Mouse (Mus musculus) left cerebral cortex, adult 11 months (tissue): ENCODE measurements around the gene Podnl1.

ENCODE experiments used
- DNase-seq: peaks from one replicate; pipeline ENCODE4 v3.0.0; 2022; ENCODE audit warnings: low spot score

Podnl1 gene

DNA sequence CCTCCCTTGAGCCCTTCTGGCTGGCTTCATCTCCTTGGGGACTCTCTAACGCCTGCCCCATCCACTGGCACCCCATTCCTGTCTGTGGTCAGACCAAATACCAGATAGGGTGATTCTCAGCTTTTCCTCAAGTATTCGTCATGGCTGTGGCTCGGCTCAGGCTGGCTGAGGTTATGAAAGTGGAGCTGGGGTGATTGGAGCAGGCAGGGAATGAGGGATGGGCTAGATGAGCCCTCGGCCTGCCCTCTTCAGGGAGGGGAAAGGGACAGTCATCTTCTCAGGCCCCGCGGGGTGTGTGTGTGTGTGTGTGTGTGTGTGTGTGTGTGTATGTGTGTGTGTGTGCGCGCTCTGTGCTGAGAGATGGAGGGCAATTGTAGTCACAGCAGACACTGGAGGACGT is at the start of gene Podnl1:
Podnl1 (plus strand) TSS at position 334 of the 400 bp plus-strand sequence.
- no peak for DNase-seq

DNA sequence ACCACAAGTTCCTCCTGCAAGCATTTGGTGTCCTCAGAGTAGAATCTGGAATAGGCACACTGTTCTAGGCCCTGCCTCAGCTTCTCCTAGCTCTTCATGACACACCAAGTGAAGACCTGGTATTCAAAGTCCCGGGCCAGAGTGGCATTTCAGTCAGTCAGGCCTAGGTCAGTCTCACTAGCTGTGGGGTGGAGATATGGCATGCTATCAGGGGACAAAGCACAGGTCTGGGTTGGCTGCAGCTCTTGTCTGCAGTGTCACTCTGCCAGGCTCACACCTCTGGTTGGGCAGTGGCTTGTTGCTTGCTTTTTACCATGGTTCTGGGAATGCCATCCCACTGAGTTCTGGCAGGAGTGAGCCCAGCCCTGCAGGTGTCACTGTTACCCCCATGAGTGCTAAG is 49.4 kb upstream of the Podnl1 start:
- no peak for DNase-seq

DNA sequence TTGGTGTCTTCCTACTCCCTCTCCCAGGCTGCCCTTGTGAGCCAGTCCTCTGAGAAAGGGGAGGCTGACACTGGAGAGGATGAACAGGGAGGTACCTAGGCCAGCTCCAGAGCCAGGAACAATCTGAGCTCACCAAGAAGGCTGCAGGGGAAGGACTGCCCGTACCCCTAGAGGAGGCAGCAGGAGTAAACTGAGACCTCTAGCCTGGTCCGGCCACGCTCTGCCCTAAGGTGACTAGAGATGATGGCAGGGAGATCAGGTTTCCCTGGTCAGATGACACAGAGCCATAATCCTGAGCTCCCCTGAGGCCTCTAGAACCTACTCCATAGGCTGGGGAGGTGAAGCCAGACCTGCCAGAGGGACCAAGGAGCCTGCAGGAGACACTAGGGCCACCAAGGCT is 48.9 kb upstream of the Podnl1 start:
- DNase-seq: no peak

DNA sequence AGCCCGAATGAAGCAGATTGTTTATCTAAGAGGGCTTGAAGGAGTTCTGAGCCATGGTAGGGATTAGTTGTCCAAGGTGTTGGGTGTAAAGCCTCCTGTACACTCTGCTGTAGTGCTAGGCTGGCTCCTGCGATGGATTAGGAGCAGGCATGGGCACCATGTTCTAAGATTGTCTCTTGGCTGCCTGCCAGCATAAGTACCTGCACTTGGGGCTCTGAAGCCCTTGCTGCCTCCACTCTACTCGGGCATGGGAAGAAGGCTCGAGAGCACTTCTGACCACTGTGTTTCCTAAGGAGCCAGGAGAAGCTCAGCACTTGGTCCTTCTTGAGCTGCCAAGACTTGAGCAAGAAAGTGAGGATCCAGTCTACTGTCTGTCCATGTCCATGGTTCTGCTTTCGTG is 46.6 kb upstream of the Podnl1 start:
- DNase-seq: no peak

DNA sequence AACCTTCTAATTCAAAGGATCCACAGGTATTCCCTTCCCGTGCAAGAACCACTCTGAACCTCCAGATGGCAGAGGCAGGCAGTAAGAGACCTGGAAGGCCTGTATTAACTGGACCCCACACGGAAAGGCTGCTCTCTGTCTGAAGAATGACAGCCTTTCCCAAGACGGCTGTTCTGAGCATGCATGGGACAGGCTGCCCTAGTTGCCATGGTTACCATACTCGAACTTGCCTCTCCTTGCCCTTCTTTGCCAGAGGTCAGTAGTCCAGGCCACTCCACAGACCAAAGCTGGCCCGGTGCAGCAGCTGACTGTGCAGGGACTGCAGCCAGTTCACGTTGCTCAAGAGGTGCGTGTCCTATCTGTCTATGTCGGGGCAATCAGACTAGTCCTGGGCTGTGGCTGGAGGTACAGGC is 42.0 kb upstream of the Podnl1 start:
- DNase-seq: no peak

DNA sequence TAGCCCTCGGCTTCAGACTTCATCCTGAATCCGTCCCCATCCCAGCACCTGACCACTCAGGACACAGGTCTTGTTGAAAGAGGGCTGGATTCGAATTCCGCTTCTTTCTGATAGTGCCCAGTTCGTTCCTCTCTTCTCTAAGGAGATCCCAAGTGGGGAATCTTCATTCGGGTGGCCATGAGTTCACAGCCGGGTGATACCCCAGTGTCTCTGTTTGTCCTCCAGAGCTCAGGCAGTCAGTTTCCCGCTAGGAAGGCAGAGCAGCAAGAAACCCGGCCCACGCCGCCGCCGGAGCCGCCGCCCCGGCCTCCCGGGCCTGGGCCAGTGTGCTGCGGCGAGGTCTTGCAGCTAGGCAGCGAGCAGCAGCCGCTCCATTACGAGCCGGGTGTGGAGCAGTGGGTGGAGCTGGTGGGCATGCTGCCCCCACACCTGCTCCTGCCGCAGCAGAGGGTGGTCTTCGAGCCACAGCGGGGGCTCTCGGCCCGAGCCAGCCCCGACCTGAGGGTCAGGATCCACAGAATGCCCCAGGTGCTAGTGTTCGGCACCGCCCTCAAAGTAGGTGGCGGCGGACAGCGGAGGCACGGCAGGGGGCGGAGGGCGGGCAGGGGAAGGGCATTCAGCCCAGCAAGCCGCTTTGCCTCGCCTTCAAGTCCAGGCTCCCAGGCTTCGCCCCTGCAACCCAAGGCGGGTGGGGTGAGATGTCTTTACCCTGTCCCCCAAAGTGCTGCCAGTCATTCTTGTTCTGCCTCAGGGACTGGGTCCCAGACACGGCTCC is 41.3 kb upstream of the Podnl1 start:
- DNase-seq: no peak

DNA sequence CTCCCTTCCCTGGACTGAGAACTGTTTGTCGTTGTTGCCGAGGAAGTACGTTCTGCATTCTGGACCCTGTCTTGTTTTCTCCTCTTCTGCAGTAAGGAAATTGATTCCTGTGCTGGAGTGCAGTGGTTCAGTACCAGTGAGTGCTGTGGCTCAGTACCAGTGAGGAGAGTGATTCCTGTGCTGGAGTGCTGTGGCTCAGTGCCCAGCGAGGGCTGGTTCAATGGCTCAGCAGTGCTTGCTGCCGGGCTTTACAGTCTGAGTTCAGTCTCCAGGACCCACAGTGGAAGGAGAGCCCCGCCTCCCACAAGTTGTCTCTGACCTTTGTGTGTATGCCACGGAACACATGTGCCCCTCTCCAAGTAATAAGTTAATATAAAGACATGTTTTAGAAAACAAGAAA is 38.6 kb upstream of the Podnl1 start:
- DNase-seq: no peak

DNA sequence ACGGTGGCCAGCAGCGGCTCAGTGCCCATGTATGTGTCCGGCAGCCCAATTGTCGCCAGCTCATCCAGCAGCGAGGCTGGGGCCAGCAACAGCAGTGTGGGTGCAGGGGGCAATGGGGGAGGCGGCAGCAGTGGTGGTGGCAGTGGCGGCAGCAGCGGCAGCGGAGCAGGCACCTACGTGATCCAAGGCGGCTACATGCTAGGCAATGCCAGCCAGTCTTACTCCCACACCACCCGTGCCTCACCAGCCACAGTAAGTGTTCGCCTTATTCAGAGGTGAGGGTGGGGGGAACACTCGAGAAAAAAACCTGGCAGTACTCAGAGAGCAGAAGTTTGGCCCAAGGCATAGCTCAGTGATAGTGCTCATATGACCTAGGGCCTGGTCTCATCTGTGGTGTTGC is 38.0 kb upstream of the Podnl1 start:
- no peak for DNase-seq

DNA sequence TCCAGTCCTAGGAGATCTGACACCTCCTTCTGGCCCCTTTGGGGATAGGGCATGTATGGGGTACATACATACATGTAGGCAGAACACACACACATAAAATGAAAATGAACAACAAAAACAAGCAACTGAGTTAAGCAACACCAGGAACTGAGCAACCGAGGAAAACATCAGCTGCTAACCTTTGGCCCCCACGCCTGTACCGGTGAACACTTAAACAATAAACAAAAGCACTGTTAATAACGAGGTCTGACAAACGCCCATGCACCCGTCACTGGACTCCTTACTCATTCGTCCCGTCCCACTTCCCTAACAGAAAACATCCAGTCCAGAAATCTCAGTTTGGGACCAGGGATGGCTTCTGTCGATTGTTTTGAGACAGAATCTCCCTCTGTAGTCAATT is 36.5 kb upstream of the Podnl1 start:
- DNase-seq: no peak

DNA sequence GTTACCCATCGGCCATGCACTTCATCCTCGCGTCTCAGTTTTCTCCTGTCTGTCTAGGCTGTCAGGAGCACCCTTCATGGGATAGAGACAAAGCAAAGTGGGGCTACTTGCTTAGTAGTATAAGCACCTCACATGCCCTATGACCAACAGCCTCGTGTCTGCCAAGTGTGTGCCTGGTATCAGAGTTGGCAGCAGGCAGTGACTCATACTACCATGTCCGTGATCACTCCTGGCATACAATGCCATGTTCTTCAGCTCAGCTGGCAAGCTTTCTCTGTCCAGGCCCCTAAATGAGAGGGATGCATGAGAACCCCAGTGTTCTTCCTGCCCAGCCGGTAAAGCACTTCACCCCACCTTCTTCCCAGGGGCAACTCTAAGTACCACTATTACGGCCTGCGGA is 35.2 kb upstream of the Podnl1 start:
- no peak for DNase-seq

DNA sequence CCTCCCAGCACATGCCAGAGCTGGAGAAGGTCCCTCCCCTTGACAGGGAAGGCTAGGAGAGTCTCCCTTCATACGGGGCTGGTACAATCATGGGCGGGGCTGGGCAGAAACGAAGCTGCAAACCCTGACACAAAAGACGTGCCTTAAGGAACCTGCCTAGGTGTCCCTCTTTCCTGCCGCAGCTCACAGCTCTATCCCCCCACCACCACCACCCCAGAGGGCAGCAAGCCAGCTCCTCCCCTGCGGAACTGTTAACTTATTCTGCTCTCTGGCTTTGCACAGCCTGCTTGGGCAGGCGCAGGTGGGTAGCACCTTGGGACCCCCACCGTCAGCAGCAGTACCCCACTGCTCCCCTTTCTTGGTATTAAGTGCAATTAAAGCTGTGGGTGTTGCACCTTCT is 29.7 kb upstream of the Podnl1 start:
- no peak for DNase-seq

DNA sequence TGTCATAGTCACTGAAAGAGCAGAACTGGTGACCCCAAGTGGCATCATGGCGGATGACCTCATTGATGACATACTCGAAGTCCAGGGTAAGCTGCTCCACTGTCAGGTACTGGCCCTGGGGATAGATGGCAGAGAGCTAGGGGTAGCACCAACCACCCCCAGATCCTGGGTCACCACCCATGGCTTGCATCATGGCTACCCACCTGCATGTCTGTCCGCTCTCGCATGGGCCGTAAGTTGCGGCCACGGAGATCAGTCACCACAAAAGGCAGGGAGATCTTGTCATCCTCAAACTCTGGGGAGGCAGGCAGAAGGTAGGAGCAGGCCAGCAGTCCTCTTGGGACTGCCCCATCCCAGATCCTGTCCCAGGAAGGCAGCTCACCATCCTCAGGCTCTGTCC is 27.4 kb upstream of the Podnl1 start:
- no peak for DNase-seq

DNA sequence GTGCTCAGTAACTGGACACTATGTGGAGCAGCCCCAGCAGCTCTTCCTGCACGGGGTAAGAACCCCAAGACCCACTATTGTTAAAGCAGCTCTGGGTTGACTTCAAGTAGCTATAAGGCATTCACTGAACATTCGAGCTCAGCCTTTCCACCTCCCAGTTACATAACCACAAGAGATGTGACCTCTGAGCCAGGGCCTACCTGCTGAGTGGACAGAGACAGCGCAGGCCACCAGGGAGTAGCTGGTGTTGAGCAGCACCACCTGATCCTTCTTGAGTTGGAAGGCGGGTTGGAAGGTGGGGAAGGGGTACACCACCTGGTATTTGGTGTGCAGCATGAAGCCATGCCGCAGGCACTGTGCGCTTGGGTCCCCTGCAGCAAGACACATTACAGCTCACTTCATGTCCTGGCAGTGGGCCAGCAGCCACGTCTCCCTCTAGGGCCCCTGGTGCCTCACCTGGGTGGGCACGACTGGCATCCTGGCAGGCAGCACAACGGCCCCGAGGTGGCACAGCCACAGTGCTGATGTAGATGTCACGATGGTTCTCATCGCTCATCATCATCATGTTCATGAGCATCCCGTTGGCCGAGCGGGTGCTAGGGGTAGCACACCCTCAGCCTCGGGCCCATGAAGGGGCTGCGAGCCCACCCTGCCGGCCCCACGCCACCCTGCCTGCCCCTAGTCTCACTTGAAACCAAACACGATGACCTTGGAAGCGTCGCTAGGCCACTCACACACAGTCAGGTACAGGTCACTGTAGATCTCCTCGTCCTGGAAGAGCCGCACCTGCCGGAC is 24.1 kb upstream of the Podnl1 start:
- no peak for DNase-seq

DNA sequence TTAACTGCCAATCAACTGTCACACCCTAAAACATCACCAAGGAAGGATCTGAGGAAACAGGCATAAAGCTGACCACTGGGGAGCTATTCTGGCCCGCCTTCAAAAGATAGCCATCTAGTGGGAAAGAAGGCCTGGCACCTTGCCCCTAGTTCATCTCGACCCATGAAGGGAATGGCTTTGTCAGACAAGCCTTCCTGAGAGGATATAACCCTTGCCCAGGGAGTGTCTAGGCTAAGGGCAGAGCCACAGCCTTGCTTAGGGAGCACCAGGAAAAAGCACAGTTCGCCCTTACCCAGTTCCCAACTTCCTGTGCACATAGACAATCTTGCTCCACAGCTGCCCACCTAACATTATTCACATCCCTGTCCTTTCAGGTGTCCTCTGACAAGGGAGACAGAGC is 22.2 kb upstream of the Podnl1 start:
- no peak for DNase-seq

DNA sequence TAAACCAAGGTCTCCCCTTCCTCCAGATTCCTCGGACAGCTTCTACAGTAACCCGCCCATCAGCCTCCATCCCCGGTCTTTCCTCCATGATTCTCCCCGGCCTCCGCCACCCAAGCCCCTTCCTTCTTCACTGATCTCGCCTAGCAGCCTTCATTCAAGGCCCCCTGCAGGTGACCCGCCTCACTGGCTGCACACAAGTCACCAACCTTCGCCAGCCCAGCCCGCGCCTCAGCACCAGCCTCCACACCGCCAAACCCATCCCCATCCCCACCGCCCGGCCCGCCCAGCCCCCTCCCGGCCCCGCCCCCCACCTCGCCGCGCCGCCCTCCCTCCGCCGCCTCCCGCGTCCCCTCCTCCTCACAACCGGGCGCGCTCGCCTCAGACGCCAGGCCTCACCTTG is 21.6 kb upstream of the Podnl1 start:
- DNase-seq: no peak

DNA sequence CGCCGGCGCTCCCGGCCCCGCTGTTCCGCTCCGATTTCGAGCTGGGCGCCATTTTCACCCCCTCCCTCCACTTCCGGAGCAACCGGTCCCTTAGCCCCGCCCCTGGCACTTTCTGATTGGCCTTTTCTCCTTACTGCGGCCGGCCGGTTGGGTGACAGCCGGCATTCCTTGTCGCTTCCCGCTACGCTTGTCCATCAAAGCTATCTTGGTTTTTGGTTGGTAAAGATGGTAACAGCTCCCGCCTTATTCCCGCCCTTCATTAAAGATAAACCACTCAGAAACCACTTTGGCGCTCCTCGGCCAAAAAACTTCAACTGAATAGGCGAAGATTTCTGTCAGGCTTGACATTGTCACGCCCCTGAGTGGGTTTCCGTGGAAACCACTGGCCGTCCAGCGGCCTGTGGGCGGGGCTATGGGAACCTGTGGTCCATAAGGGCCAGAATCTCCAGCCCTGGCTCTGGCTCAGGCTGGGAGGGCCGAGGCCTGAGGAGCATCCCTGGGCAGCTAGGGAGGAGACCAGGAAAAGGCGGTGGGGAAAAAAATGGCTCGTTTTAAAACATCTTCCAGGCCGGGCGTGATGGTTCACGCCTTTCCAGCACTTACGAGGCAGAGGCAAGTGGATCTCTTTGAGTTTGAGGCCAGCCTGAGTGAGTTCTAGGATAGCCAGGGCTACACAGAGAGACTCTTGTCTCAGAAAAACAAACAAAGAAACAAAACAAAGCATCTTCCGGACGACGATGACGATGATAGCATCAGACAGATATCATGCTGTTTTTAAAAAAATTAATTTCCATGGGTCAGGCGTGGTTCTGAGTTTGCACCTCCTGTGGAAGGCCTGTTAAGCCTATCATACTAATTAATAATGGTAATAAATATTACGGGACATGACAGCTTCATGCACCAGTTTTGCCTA is 20.8 kb upstream of the Podnl1 start, which contains the start of gene Dcaf15:
Dcaf15 (minus strand) TSS at position 72 of the 913 bp plus-strand sequence.
- peak; percentile 96 for DNase-seq

DNA sequence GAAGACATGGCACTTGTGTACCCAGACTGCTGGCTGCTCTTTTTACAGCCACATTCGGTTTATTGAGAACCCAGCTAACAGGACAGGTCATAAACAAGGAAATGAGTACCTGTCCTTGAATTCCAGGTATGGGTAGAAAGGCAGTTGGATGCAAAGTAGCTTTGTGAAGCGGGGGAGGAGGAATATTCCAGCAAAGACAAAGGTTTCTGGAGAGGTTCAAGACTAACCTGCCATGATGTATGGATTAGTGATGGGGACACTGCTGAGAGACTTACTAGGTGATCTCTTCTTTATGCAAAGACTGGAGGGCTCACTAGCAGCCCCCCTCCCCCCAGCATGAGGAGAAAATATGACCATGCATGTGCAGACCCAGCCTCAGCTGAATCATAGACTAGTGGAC is 20.1 kb upstream of the Podnl1 start:
- no peak for DNase-seq

DNA sequence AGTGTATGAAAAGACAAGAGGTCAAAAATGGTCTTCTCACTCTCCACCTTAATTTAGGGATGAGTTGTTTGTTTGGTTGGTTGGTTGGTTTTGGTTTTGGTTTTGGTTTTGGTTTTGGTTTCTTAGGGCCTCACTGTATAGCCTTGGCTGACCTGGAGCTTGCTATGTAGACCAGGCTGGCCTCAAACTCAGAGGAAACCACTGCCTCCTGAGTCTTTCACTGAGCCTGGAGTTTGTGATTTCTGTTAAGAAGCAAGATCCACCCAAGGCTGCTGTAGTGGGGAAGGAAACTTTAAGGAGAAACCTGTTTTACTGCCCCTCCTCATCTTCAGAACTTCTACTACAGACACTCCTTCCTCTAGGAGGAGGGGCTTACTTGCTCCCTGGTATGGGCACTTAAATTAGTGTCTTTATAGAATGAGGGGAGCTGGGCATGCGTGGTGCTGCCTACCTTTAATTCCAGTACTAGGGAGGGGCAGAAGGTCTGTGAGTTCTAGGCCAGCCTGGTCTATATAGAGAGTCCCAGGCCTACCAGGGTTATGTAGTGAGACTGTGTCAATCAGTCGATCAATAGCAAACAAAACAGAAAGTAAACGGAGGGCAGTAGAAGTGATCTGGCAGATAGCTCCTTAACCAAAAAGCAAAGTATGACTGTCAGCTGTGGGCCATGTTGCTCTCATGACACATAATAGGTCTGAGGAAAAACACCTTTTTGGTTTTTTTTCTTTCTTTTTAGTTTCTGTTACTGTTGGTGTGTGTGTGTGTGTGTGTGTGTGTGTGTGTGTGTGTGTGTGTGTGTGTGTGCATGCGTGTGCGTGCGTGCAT is 19.4 kb upstream of the Podnl1 start:
- DNase-seq: no peak

DNA sequence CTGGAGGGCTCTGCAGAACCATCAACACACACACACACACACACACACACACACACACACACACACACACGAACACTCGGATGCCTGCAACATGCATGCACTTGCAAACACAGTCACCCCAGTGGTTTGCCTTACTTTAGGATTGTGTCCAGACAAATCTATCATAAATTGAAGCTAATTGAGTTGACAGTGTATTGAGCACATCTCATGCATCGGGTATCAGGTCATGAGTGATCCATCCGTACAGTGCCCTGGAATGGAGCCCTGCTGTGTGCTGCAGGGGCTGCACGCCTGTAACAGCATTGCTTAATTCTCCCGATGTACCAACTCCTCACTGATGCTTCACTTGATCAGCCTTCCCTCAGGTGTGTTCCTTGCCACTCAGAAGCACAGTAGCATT is 10.1 kb upstream of the Podnl1 start:
- DNase-seq: no peak

DNA sequence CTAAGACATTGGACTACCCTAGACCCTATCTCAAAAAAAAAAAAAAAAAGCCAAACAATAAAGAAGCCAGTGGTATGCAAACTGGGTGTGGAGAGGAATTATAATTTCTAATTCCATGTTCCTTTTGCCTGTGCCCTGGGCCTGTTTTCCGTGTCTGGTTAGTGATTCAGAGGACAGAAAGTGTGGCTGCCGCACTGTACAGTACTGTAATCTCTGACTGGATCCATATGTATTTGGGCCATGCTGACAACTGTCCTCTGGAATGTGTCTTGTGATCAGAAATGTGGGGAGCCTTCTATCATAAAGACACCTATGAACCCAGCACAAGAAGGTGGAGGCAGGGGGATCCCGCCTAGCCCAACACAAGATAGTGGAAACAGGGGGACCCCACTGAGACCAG is 3.6 kb upstream of the Podnl1 start:
- DNase-seq: no peak

DNA sequence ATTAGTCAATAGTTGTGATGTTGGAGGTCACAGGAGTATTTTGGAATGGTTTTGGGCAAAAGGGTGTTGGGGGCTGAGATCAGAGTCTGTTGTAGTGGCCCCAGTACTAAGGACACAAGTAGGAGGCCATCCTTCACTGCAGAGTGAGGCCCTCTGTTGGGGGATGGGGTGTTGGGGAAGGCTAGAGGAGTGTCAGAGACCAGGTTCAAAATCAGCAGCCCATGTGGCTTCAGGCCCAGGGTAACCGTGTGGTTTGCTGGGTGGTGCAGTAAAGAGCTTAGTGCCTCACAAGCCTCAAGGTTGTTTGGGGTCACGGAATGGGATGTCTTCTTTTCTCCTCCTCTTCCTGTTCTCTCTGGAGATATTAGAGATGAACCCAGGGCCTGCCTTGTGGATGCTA is 953 bp downstream of the Podnl1 start:
- DNase-seq: no peak
